Mouse (Mus musculus): ENCODE data around the gene Crot. TPM values are rescaled to one million over a fixed set of nuclear protein-coding genes. Genes with fewer than 3 reads are reported as not detected.

Gene Crot
- polyA plus RNA-seq (2014; fragmentation: Nextera tagmentation; extraction: Ambion mirVana): 46.0 and 49.0 TPM in 2 replicates

- Histone ChIP-seq H3K4me2 (ENCODE audit: low read depth, severe bottlenecking) (peak within 1 kb of the TSS; percentile 64), H3K27ac (replicated peaks; ENCODE audit: low read depth, low read length) (peak within 1 kb of the TSS; percentile 72), H3K9ac (ENCODE audit: low read length) (peak within 1 kb of the TSS; percentile 81), H3K27me3 (ENCODE audit: control insufficient read depth, insufficient read depth, low read length) (no peaks in the 10 kb centered on the region), H3K4me3 (ENCODE audit: low read depth, low read length) (peak within 1 kb of the TSS; percentile 63), H3K36me3 (ENCODE audit: control insufficient read depth, insufficient read depth, low read length) (no peaks in the 10 kb centered on the region; the same call in 1 of the 2 replicates), H3K4me1 (ENCODE audit: control insufficient read depth, insufficient read depth, low read length) (peaks cover 4% of the 10 kb centered on the region; the same call in 1 of the 2 replicates), H3K9me3 (ENCODE audit: control insufficient read depth, low read length) (no peaks in the 10 kb centered on the region)
- DNase-seq (ENCODE audit: low spot score) (peak; percentile 97), ATAC-seq (ENCODE audit: insufficient number of reproducible peaks, low FRiP score, low TSS enrichment, low read depth) (peak; percentile 100)
- under 1% methylated on average over 48 of the region's 57 CpGs for WGBS
Observed at GRCm38 (mm10) chr5:8996686-8997512, at the start of gene Crot. Gene Crot, minus strand, starts transcription at chr5:8997324.

DNA sequence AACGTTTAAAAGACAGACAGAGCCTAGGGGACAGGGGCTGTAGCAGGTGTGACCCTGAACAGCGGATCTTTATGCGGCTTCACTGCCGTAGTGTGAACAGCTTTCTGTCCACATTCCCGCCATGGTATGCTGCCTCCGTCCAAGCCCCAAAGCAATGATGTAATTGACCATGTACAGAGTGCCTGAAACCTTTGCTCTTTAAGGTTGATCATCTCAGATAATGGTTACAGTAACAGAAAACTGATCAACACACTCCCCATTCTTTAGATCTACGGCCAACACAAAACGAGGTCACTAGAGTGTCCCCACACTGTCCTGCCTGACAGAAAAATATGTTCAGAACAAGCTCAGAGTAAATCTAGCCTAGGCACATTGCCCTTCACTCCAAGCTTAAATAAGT is 48.8 kb upstream of the Crot start:
- Histone ChIP-seq H3K9me3 (ENCODE audit: control insufficient read depth, low read length) (no peaks in the 10 kb centered on the region), H3K27ac (replicated peaks; ENCODE audit: low read depth, low read length) (no peak overlapping the region), H3K9ac (ENCODE audit: low read length) (no peak overlapping the region), H3K27me3 (ENCODE audit: control insufficient read depth, insufficient read depth, low read length) (no peaks in the 10 kb centered on the region), H3K4me2 (ENCODE audit: low read depth, severe bottlenecking) (no peak overlapping the region), H3K4me1 (ENCODE audit: control insufficient read depth, insufficient read depth, low read length) (no peaks in the 10 kb centered on the region), H3K36me3 (ENCODE audit: control insufficient read depth, insufficient read depth, low read length) (no peaks in the 10 kb centered on the region), H3K4me3 (ENCODE audit: low read depth, low read length) (no peak overlapping the region)
- WGBS: 86% methylated on average over 8 of the region's 8 CpGs
- no peak for ATAC-seq (ENCODE audit: insufficient number of reproducible peaks, low FRiP score, low TSS enrichment, low read depth)
- no peak for DNase-seq (ENCODE audit: low spot score)

- no peak overlapping the region for H3K4me2 ChIP-seq (ENCODE audit: low read depth, severe bottlenecking)
- no peaks in the 10 kb centered on the region for H3K4me1 ChIP-seq (ENCODE audit: control insufficient read depth, insufficient read depth, low read length)
- H3K36me3 ChIP-seq (ENCODE audit: control insufficient read depth, insufficient read depth, low read length): no peaks in the 10 kb centered on the region
- no peak for DNase-seq (ENCODE audit: low spot score)
- no peaks in the 10 kb centered on the region for H3K9me3 ChIP-seq (ENCODE audit: control insufficient read depth, low read length)
- H3K4me3 ChIP-seq (ENCODE audit: low read depth, low read length): no peak overlapping the region
- no peak overlapping the region for H3K9ac ChIP-seq (ENCODE audit: low read length)
- no peak overlapping the region for H3K27ac ChIP-seq (replicated peaks; ENCODE audit: low read depth, low read length)
- WGBS: 26% methylated on average over 2 of the region's 2 CpGs
- no peaks in the 10 kb centered on the region for H3K27me3 ChIP-seq (ENCODE audit: control insufficient read depth, insufficient read depth, low read length)
- no peak for ATAC-seq (ENCODE audit: insufficient number of reproducible peaks, low FRiP score, low TSS enrichment, low read depth)
Observed at GRCm38 (mm10) chr5:9044821-9045220, 47.7 kb upstream of the Crot start.

- Histone ChIP-seq H3K4me3 (ENCODE audit: low read depth, low read length) (no peak overlapping the region), H3K9me3 (ENCODE audit: control insufficient read depth, low read length) (no peaks in the 10 kb centered on the region), H3K4me1 (ENCODE audit: control insufficient read depth, insufficient read depth, low read length) (no peaks in the 10 kb centered on the region), H3K27me3 (ENCODE audit: control insufficient read depth, insufficient read depth, low read length) (no peaks in the 10 kb centered on the region), H3K9ac (ENCODE audit: low read length) (no peak overlapping the region), H3K4me2 (ENCODE audit: low read depth, severe bottlenecking) (no peak overlapping the region), H3K27ac (replicated peaks; ENCODE audit: low read depth, low read length) (no peak overlapping the region), H3K36me3 (ENCODE audit: control insufficient read depth, insufficient read depth, low read length) (no peaks in the 10 kb centered on the region)
- DNase-seq (ENCODE audit: low spot score): no peak
- 80% methylated on average over 8 of the region's 8 CpGs for WGBS
- no peak for ATAC-seq (ENCODE audit: insufficient number of reproducible peaks, low FRiP score, low TSS enrichment, low read depth)
Observed at GRCm38 (mm10) chr5:9043582-9044267, 46.6 kb upstream of the Crot start.

DNA sequence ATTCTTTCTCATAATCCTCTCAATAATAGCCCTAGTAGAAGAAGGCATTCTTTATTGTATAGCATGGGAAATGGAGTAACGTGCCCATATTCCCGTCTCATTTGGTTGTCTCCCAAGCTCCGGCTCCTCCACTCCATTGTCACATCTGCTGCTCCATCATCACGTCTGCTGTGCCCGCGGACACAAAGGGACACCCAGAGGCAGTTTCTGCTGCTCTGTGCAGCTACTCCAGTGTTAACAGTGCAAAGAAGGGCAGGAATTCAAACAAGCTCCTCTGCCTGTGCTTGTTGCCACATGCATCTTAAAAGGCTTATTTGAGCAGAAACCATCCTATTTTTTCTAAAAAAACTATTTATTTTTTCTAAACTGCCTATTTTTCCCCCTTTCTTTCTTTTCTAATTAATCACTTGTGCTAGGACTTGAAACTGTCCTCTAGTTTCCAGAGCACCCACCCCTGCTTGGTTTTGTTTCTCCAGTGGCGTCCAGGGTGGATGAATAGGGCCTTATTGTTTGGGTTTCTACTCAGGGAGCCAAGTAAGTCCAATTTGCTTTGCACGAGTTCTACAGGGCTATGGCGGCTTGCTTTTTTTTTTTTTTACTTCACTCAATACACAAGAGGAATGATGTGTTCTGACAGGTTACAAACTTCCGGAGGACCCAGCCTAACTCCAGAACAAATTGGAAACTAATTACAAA is 45.7 kb upstream of the Crot start:
- no peaks in the 10 kb centered on the region for H3K36me3 ChIP-seq (ENCODE audit: control insufficient read depth, insufficient read depth, low read length)
- no peak for DNase-seq (ENCODE audit: low spot score)
- H3K9ac ChIP-seq (ENCODE audit: low read length): no peak overlapping the region
- H3K27ac ChIP-seq (replicated peaks; ENCODE audit: low read depth, low read length): no peak overlapping the region
- no peaks in the 10 kb centered on the region for H3K27me3 ChIP-seq (ENCODE audit: control insufficient read depth, insufficient read depth, low read length)
- ATAC-seq (ENCODE audit: insufficient number of reproducible peaks, low FRiP score, low TSS enrichment, low read depth): no peak
- H3K4me3 ChIP-seq (ENCODE audit: low read depth, low read length): no peak overlapping the region
- no peaks in the 10 kb centered on the region for H3K9me3 ChIP-seq (ENCODE audit: control insufficient read depth, low read length)
- no peak overlapping the region for H3K4me2 ChIP-seq (ENCODE audit: low read depth, severe bottlenecking)
- WGBS: 78% methylated on average over 10 of the region's 10 CpGs
- H3K4me1 ChIP-seq (ENCODE audit: control insufficient read depth, insufficient read depth, low read length): no peaks in the 10 kb centered on the region

DNA sequence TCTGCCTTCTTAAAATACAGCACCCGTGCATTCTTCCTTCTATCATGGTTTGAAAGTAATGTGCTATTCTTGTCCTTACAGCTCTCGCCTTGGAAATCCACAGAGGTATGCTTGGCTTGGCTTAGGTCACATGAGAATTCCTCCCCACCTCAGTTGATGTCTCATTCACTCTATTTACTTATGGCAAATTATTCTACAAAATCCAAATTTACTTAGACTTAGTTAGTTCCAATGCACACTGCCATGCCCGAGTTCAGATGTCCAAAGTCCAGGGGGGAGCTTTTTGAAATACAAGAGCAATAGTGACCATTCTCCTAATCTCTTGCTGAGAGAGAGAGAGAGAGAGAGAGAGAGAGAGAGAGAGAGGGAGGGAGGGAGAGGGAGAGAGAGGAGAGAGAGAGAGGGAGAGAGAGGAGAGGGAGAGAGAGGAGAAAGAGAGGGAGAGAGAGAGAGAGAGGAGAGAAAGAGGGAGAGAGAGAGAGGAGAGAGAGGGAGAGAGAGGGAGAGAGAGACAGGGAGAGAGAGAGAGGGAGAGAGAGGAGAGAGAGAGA is 43.6 kb upstream of the Crot start:
- H3K9ac ChIP-seq (ENCODE audit: low read length): no peak overlapping the region
- H3K4me3 ChIP-seq (ENCODE audit: low read depth, low read length): no peak overlapping the region
- DNase-seq (ENCODE audit: low spot score) (no peak), ATAC-seq (ENCODE audit: insufficient number of reproducible peaks, low FRiP score, low TSS enrichment, low read depth) (no peak)
- no peaks in the 10 kb centered on the region for H3K4me1 ChIP-seq (ENCODE audit: control insufficient read depth, insufficient read depth, low read length)
- no peaks in the 10 kb centered on the region for H3K36me3 ChIP-seq (ENCODE audit: control insufficient read depth, insufficient read depth, low read length)
- H3K4me2 ChIP-seq (ENCODE audit: low read depth, severe bottlenecking): no peak overlapping the region
- no peaks in the 10 kb centered on the region for H3K9me3 ChIP-seq (ENCODE audit: control insufficient read depth, low read length)
- H3K27me3 ChIP-seq (ENCODE audit: control insufficient read depth, insufficient read depth, low read length): no peaks in the 10 kb centered on the region
- H3K27ac ChIP-seq (replicated peaks; ENCODE audit: low read depth, low read length): no peak overlapping the region
- WGBS: 87% methylated on average over 3 of the region's 3 CpGs

DNA sequence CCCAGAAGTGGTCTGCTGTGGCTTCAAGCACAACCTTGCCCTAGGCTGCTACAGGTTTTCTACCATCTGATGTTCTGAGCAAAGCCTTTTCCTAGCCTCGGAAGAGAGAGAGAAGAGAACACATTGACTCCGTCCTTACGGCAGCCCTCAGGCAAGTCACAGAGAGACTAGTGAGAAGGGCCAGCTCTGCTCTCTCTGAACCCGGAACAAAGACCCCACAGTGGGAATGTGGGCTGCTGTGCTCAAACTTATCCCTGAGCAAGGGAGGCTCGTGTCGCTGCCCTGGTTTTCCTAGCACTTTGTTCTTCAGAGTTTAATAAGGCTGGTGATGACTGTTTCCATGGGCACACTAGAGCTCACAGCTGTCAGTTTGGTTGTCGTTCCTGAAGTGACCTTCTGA is 42.9 kb upstream of the Crot start:
- ATAC-seq (ENCODE audit: insufficient number of reproducible peaks, low FRiP score, low TSS enrichment, low read depth) (no peak), DNase-seq (ENCODE audit: low spot score) (no peak)
- no peaks in the 10 kb centered on the region for H3K27me3 ChIP-seq (ENCODE audit: control insufficient read depth, insufficient read depth, low read length)
- no peaks in the 10 kb centered on the region for H3K4me1 ChIP-seq (ENCODE audit: control insufficient read depth, insufficient read depth, low read length)
- no peaks in the 10 kb centered on the region for H3K36me3 ChIP-seq (ENCODE audit: control insufficient read depth, insufficient read depth, low read length)
- no peak overlapping the region for H3K27ac ChIP-seq (replicated peaks; ENCODE audit: low read depth, low read length)
- H3K4me3 ChIP-seq (ENCODE audit: low read depth, low read length): no peak overlapping the region
- 83% methylated on average over 7 of the region's 7 CpGs for WGBS
- H3K9ac ChIP-seq (ENCODE audit: low read length): no peak overlapping the region
- no peak overlapping the region for H3K4me2 ChIP-seq (ENCODE audit: low read depth, severe bottlenecking)
- H3K9me3 ChIP-seq (ENCODE audit: control insufficient read depth, low read length): no peaks in the 10 kb centered on the region

GRCm38 (mm10) chr5:9037292-9037691 is 40.2 kb upstream of the Crot start:
- no peak for ATAC-seq (ENCODE audit: insufficient number of reproducible peaks, low FRiP score, low TSS enrichment, low read depth)

More at GRCm38 (mm10) chr5:9037292-9037691, 40.2 kb upstream of the Crot start:
- WGBS: 82% methylated on average over 4 of the region's 4 CpGs
- Histone ChIP-seq H3K9me3 (ENCODE audit: control insufficient read depth, low read length) (no peaks in the 10 kb centered on the region), H3K4me1 (ENCODE audit: control insufficient read depth, insufficient read depth, low read length) (no peaks in the 10 kb centered on the region), H3K9ac (ENCODE audit: low read length) (no peak overlapping the region), H3K36me3 (ENCODE audit: control insufficient read depth, insufficient read depth, low read length) (no peaks in the 10 kb centered on the region), H3K27me3 (ENCODE audit: control insufficient read depth, insufficient read depth, low read length) (no peaks in the 10 kb centered on the region), H3K27ac (replicated peaks; ENCODE audit: low read depth, low read length) (no peak overlapping the region), H3K4me3 (ENCODE audit: low read depth, low read length) (no peak overlapping the region), H3K4me2 (ENCODE audit: low read depth, severe bottlenecking) (no peak overlapping the region)
- DNase-seq (ENCODE audit: low spot score): no peak
